Mouse (Mus musculus) kidney, adult 2 months (tissue): ENCODE data around the gene Dstyk.

Source experiments
- CTCF ChIP-seq: fragments of 200-500 bp; conservative IDR thresholded peaks from 2 replicates; pipeline ENCODE4 v1.5.1; 2011; ENCODE audit warnings: low read depth, mild to moderate bottlenecking, control low read depth, low read length, moderate library complexity, mixed read lengths; ENCODE audit not compliant: insufficient read depth, insufficient read length
- POLR2A ChIP-seq: fragments of 200-500 bp; IDR thresholded peaks from one replicate; pipeline ENCODE4 v1.6.1; 2011; ENCODE audit warnings: low read depth, low read length, control low read depth

DNA sequence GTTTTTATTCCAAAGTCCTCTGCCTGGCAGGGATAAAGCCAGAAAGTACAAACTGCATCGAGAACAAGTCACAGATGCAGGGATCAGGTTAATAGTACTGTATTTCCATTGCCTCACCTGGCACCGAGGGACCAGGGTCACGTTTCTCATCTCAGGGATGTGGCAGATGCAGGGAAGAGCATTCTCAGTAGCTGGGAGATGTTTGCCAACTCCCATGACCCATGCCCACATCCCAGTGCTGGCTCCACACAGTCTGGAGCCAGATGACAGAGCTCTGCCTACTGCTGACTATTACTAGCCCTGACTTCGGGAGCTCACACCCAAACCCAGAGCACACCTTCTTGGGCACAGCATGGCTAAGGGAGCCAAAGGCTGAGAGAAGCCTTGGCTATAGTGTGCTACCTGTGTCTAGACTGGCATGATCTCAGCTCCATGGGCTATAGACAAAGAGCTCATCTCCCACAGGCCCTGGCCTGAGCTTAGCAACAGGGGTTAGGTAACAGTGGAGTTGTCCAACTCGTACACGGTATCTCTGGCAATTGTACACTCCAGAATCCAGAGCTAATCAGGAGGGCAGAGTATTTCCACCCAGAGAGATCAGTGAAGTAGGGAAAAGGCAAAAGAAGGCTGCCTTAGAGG lies 44.3 kb upstream of the Dstyk start:
- no peak for TF ChIP-seq POLR2A
- no peak for TF ChIP-seq CTCF
